Mouse (Mus musculus) embryo, embryonic 11.5 days (tissue): Measurements from ENCODE around the gene Serpinb1a.
A peak's percentile ranks its signal among the peaks of the same experiment; 100 is the strongest.
"Not testable (repeated sequence)": the region's sequence is repeated elsewhere in the genome, so short reads cannot be mapped to it uniquely, and the experiment has no call there.

Source experiments
- DNase-seq: peaks from one replicate; pipeline ENCODE4 v3.0.0-alpha.2; 2012; ENCODE audit warnings: low read depth, low spot score

Gene Serpinb1a

GRCm38 (mm10) chr13:32850668-32851404 lies at the start of gene Serpinb1a:
TSS of gene Serpinb1a (minus strand) at chr13:32851185.
- no peak for DNase-seq

DNA sequence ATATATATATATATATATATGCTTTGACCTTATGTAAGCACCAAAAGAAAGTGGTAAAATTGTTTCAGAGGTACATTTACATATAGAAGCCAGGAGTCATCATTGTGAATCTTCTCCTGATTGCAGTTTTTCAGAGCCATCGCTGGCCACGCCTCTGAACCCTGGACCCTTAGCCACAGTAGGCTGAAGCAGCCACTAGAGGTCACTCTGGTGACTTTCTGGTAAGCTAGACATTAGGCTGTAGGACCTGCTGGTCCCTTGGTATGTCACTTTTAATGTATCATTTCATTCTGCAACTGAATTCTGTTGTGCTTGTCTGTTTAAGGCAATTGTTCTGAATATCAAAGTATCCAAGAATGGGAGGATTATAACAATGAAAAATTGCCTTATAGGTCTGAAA lies 49.7 kb upstream of the Serpinb1a start:
- peak; percentile 23 for DNase-seq

- DNase-seq, result not testable (repeated sequence)
These were observed 48.1 kb upstream of the Serpinb1a start for GRCm38 (mm10) chr13:32899114-32899513.

GRCm38 (mm10) chr13:32898111-32898510 lies 47.1 kb upstream of the Serpinb1a start, which contains the start of gene Serpinb1c:
TSS of gene Serpinb1c (minus strand) at chr13:32898211.
- DNase-seq, result no peak

DNA sequence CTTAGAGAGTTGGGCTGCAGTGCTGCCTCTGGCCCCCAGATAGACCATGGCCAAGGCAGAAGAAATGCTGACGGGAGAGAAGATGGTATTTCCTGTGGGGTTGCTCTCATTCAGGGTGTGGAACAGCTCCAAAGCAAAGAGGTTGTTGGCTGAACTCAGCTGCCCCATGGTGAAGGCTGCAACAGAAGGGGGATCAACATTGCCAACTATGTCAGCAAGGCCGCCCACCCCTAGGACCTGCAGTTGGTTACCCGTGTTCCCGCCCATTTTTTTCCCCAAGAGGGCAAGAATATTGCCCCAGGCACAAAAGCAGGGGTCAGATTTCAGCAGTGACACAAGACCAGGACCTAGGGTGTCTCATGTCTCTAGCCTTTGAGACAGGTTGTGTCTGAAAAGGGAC lies 45.9 kb upstream of the Serpinb1a start:
- DNase-seq, result no peak

DNA sequence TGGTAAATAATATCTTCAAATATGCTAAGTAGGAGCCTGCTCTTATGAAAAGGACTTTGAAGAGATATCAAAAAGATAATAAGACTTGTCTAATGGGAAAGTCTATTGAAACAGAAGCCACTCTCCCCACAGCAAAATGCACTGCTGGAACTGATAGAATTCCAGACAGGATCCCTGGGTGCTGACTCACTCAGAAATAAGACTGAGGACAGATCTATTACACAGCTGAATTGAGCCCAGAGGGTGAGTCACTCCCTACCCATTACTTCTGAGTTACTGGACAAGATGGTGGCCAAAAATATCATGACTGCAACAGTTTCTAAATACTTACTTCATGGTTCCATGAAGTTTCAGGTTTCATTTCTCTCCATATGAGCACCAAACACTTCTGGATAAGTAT lies 33.8 kb upstream of the Serpinb1a start:
- no peak for DNase-seq

- DNase-seq, result no peak
These were observed 22.9 kb upstream of the Serpinb1a start for GRCm38 (mm10) chr13:32873862-32874261.

GRCm38 (mm10) chr13:32868843-32869242 lies 17.9 kb upstream of the Serpinb1a start:
- DNase-seq, result no peak

- DNase-seq, result not testable (repeated sequence)
These were observed 17.2 kb upstream of the Serpinb1a start for GRCm38 (mm10) chr13:32868233-32868632.

GRCm38 (mm10) chr13:32867030-32867429 lies 16.0 kb upstream of the Serpinb1a start:
- DNase-seq, result no peak

DNA sequence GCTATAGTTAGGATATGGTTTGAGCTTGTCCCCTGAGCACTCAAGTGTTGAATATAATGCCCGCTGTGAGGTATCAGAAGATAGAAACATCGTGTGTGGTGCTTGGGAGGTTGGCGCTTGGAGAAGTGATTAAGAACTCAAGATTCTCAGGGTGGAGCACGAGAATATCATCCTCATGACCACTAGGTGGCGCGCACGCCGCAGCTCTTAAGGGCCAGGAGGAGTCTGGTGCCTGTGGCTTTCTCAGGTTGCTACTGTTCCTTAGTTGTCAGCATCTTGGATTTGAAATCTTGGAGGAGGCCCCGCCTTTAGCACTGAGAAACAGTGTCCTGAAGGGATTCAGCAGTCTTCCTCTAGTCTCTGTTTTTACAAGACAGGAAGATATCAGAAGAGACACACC lies 15.5 kb upstream of the Serpinb1a start:
- peak; percentile 56 for DNase-seq

- DNase-seq, result no peak
These were observed 14.6 kb upstream of the Serpinb1a start for GRCm38 (mm10) chr13:32865591-32865990.

GRCm38 (mm10) chr13:32864529-32864928 lies 13.5 kb upstream of the Serpinb1a start:
- DNase-seq, result not testable (repeated sequence)

GRCm38 (mm10) chr13:32863456-32863855 lies 12.5 kb upstream of the Serpinb1a start:
- DNase-seq, result no peak

DNA sequence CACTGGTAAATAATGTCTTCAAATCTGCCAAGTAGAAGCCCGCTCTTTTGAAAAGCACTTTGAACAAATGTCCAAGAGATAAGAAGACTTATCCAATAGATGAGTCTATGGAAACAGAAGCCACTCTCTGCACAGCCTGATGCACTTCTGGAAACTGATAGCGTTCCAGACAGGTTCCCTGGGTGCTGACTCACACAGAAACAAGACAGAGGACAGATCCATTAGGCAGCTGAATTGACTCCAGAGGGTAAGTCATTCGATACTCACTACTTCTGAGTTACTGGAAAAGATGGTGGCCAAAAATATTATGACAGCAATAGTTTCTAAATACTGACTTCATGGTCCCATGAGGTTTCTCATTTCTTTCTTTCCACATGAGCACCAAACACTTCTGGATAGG lies 9.8 kb upstream of the Serpinb1a start:
- no peak for DNase-seq

DNA sequence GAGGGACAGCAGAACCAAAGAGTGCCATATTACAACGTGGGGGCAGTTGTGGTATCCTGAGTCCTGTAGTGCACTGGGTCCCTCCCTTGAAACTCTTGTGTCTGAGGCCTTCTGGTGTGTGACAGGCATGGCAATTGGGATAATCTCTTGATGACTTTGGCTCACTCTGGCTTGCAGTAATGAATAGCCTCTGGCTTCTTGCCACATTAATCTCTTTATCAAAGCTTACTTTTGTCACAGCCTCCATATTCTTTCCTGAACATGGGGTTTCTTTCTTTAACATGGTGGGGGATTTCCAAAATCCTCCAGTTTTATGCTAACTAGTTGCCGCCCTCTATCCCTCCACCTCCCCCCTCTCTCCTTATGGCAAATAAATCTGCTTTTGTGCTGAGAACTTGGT lies 2.1 kb upstream of the Serpinb1a start:
- DNase-seq, result no peak

DNA sequence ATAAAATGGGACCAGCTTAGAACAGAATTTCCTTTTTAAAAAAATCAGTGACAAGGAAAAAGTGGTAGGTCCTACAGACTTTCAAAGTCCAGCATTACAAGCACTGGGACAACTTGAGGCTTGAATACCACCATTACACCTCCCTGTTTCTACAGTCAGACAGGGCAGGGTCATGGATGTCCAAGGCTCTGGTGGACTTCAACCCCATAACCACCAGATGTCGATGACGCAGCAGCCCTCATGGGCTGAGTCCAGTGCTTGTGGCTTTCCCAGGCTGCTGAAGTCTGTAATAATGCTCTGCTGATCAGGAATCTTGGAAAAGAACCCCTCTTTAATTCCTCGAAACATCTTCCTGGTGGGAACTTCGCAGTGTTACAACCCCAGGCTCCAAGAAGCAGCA lies 1.6 kb upstream of the Serpinb1a start:
- no peak for DNase-seq

DNA sequence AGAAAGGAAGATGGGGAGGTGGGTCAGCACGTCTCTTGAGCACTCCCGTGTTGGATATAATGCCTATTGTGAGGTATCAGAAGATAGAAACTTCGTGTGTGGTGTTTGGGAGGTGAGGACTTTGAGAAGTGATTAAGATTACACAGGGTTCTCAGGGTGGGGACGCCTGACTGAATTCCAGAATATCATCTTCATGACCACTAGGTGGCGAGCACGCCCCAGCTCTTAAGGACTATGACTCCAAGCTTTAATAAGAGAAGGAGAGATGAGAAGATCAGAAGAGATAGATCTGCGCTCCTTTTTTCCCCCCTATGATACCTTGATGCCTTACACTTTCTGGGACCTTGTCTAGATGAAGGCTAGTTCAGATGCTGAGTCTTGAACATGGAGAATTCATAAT lies 982 bp upstream of the Serpinb1a start:
- peak; percentile 44 for DNase-seq

DNA sequence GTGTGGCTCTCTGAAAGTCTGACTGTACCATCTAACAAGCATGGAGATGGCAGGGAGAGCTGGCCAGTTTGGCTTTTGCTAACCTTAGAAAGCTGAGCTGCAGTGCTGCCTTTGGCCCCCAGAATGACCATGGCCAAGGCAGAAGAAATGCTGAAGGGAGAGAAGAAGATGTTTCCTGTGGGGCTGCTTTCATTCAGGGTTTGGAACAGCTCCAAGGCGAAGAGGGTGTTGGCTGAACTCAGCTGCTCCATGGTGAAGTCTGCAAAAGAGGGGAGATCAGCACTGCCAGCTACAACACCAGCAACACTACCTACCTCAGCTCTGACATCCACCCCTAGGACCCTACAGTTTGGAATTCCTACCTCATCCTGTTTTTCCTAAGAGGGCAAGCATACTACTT lies 829 bp downstream of the Serpinb1a start:
- DNase-seq, result no peak

DNA sequence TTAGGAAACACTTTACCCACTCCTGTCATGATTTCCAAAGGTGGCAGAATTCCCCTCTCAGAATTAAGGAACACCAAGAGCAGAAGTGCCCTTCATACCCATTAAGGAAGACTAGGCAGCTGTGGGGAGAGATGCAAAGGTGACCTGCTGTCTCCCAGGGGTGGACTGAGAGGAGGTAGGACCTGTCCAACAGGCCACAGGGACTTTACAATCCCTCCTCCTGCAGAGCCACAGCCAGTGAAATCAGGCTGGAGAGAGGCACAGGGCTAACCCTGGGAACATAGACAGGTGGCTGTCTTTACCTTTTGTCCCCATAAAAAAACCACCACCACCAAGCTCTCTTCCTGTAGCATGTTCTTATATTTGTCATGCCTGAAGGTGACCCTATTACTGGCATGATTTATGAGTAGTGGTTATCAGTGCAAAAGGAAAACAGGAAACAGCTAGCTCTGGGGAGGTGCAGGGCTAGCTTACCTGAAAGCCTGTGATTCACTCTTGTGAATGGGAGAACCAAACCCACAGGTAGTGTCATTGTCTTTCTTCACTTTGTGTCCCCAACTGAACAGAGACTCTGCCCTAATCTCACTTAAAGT lies 1.4 kb downstream of the Serpinb1a start:
- DNase-seq, result no peak

DNA sequence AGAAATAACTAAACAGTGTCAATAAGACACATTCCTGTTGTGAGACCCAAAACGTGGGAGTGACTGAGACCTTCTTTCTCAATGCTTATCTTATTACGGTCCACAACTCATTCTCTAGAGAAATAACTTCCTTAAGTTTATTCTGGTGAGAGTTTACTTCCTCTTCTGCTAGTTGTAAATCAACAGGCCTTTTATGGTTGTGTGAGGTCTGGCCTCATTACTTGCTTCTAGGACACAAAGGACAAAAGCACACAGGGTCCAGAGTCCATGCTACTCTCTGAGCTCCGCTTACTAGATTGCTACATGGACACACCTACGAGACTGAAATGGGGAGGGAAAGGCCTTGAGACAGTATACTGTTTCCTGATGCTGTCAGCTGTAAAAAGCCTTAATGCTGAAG lies 1.9 kb downstream of the Serpinb1a start:
- DNase-seq, result no peak

GRCm38 (mm10) chr13:32846221-32846620 lies 4.8 kb downstream of the Serpinb1a start:
- DNase-seq, result no peak

DNA sequence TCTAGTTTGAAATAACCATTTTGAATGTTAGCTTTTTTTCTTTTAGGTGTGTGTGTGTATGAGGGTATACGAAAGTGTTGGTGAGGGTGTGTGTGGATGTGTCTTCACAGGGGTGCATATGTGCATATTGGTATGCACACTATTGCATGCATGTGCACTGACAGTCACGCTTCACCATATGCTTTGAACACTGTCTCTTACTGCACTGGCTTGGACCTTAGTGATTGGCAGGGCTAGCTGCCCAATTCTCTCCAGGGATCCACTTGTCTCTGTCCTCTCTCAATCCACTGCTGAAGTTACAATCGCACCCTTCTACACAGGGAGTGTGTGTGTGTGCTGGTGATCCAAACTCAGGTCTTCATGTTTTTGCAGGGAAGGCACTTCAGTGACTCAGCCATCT lies 9.6 kb downstream of the Serpinb1a start:
- no peak for DNase-seq
